Mouse (Mus musculus) gonadal fat pad, adult 2 months (tissue): Measurements from ENCODE around the gene Fezf1. TPM values are rescaled to one million over a fixed set of nuclear protein-coding genes. Genes with fewer than 3 reads are reported as not detected.

Experiments
- DNase-seq: peaks from one replicate; pipeline ENCODE4 v3.0.0-alpha.2; 2012; ENCODE audit warnings: low read depth
- polyA plus RNA-seq: library from polyadenylated mRNA; depleted of rRNA; stranded (reverse); fragments of >200 nt; gene quantifications from 2 replicates; pipeline ENCODE4 v1.2.3, GENCODE M21; 2012; rRNA removed

The Fezf1 gene
- polyA plus RNA-seq, 1 experiment = not detected

GRCm38 (mm10) chr6:23247512-23248312 is 450 bp downstream of the Fezf1 start:
- no peak for DNase-seq

DNA sequence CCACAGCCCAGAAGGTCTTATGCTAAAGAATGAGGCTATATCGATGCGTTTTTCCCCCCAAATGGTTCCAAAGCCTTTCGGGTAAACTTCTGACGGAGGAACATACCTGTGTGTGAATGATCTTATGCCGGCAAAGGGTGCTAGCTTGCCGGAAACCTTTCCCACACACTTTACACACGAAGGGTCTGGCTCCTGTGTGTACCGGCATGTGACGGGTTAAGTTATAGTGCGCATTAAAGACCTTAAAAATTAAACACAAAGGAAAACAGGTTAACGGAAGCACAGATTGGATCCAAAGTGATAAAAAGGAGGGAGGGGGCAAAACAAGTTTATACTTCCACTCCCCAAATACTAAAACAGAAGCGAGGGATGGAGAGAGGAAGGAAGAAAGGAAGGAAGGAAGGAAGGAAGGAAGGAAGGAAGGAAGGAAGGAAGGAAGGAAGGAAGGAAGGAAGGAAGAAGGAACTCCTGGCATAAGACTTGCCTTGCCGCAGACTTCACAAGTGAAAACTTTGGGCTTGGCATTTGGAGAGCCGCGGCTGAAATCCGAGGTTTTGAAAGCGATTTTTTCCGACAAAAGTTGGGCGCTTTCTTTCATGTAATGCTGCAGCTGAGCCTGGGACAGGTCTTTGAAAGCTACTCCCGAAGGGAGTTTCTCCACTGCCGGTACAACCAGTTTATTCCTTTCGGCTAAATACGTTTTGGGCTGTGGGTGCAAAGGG is 1.2 kb downstream of the Fezf1 start:
- no peak for DNase-seq

GRCm38 (mm10) chr6:23246061-23246789 is 1.9 kb downstream of the Fezf1 start:
- no peak for DNase-seq

- no peak for DNase-seq
Observed at GRCm38 (mm10) chr6:23245545-23246011, 2.6 kb downstream of the Fezf1 start.

DNA sequence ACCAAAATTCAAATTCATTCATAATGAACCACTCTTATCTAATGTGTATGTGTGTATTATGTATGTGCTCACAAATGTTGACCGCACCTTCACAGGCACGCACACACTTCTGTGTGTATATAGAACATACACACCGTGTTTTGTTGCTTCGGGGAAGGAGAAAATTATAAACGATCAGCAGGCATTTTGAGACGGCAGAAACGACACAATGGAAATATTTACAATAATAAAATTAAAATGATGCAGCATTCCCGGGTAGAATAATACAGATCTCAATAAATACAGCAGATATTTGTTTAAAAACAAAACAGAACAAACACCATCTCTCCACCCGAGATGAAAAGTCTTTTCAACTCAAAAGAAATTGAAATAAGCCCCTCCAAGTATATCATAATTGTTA is 3.0 kb downstream of the Fezf1 start:
- DNase-seq = no peak

DNA sequence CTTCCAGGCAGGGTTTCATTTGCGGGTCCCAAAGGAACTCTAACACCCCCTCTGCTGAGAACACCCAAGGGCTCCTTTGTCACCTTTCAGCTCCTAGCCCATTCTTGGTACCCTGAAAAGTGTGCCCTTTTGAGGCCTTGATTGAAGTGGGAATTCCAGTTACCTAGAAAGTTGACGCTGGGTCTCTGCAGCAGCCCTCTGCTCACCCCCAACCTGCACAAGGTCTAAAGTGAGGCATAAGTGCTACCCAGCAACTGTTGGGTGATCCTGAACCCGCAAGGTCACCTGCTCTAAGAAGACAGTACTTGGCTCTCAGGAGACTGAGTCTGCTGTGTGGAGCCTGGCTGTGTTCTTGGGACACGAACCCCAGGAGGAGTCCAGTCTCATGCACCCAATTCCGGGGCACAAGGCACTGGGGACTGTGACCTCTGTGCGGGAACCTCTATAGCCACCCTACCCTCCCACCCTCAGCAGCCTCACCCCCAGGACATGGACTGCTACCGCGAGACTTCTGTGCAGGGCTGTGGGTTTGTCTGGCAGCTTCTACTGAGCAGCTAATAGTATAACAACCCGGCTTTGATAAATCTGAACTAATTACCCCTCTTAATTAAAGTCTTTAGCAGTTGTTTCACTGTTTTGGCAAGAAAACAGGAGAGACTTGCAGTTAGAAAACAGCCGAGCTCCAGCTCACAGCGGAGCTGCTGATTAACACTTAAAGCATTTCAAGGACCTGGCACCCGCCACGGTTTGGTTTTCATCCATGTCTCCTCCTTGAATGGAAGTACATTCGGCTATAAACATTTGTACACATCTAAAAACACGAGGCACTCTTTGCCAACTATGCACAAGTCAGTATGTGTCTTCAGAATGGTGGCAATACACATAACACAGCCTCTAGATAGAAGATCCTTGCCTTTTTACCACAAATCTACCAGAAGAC is 4.1 kb downstream of the Fezf1 start:
- no peak for DNase-seq

- DNase-seq = no peak
Observed at GRCm38 (mm10) chr6:23211499-23211898, 36.7 kb downstream of the Fezf1 start.

DNA sequence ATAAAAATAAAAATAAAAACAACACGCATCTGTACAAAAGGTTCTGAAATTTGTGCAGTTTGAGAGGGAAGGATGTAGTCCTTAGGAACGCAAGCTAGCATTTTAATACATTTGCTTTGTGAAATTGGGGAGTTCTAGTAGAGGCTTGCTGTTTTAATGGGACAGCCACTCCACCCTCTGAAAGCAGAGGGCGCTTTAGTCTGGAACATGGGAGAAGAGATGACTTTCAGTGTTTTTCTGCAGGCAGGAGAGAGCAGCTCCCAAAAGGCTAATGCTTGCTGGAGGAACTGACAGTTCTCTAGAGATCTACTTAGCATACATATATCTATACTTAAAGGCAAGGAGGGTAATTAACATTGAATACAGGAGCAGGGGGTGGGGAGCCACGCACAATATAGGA is 40.4 kb downstream of the Fezf1 start:
- DNase-seq = no peak

DNA sequence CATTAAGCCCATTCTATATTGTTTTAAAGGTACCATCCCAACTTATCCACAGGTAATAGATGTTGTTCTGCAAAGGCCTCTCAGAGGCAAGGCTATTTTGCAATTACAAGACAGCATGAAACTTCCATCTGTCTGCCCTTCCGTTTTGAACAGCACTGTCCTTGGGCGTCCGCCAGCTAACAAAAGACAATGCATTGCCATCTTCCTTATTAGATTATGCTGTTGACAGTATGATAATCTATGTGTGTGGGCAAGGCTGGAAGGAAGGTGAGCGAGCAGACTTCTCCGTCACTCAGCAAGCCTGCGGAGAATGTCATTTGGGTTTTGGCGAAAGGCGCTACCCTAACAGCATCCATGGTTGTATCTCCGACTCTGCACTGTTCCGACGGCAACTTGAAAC is 45.5 kb downstream of the Fezf1 start:
- DNase-seq = no peak

Other genes with a start within 250 kb of the Fezf1 start
- gene Aass, start 115.4 kb downstream of the Fezf1 start, polyA plus RNA-seq = 4.7 and 5.8 TPM in 2 replicates